Mouse (Mus musculus) brain, embryonic 14.5 days (tissue): ENCODE measurements around the gene Isoc2a.

Source experiments
- CTCF ChIP-seq: fragments of 200-500 bp; IDR thresholded peaks from 2 replicates; pipeline ENCODE4 v1.5.1; 2012; ENCODE audit warnings: inconsistent platforms, mild to moderate bottlenecking, moderate library complexity, borderline replicate concordance; ENCODE audit not compliant: insufficient read depth, insufficient read length; ENCODE audit errors: extremely low read depth
- POLR2A ChIP-seq: fragments of 200-500 bp; IDR thresholded peaks from 2 replicates; pipeline ENCODE4 v1.6.1; 2012; ENCODE audit warnings: mild to moderate bottlenecking, inconsistent platforms, borderline replicate concordance; ENCODE audit not compliant: poor library complexity, insufficient read depth, insufficient read length, severe bottlenecking; ENCODE audit errors: extremely low read depth

- TF ChIP-seq CTCF (no peak), POLR2A (no peak)
Observed at GRCm38 (mm10) chr7:4906466-4906950, 29.6 kb downstream of the Isoc2a start, which contains the start of gene Gm36210.
